Mouse (Mus musculus): Measurements from ENCODE around the gene Sardh. TPM values are rescaled to one million over a fixed set of nuclear protein-coding genes. Genes with fewer than 3 reads are reported as not detected.

Sardh gene
- 3.6 and 4.4 TPM in 2 replicates for polyA plus RNA-seq (2014; fragmentation: Nextera tagmentation; extraction: Ambion mirVana)

GRCm38 (mm10) chr2:27248211-27248610, at the start of gene Sardh:
TSS of gene Sardh (minus strand) at chr2:27248337.
- no peak within 1 kb of the TSS for H3K4me2 ChIP-seq
- 91% methylated on average over 2 of the region's 2 CpGs for WGBS
- H3K27ac ChIP-seq (ENCODE audit: low read depth, low read length), result no peak within 1 kb of the TSS
- H3K4me1 ChIP-seq (ENCODE audit: control insufficient read depth, insufficient read depth, low read length), result no peaks in the 10 kb centered on the region
- no peaks in the 10 kb centered on the region for H3K27me3 ChIP-seq (ENCODE audit: control insufficient read depth, insufficient read depth, low read length)
- ATAC-seq (ENCODE audit: low FRiP score) (no peak), DNase-seq (ENCODE audit: low spot score, missing footprints) (no peak)
- no peaks in the 10 kb centered on the region for H3K9me3 ChIP-seq (ENCODE audit: control insufficient read depth, low read length)
- H3K9ac ChIP-seq (ENCODE audit: low read length), result no peak within 1 kb of the TSS
- H3K36me3 ChIP-seq (ENCODE audit: control insufficient read depth, insufficient read depth, low read length), result no peaks in the 10 kb centered on the region
- no peak within 1 kb of the TSS for H3K4me3 ChIP-seq (ENCODE audit: low read depth, low read length)

GRCm38 (mm10) chr2:27296656-27297406, 48.7 kb upstream of the Sardh start:
- Histone ChIP-seq H3K9me3 (ENCODE audit: control insufficient read depth, low read length) (no peaks in the 10 kb centered on the region), H3K27ac (ENCODE audit: low read depth, low read length) (no peak overlapping the region), H3K36me3 (ENCODE audit: control insufficient read depth, insufficient read depth, low read length) (peaks cover 2% of the 10 kb centered on the region; the same call in 1 of the 2 replicates), H3K4me3 (ENCODE audit: low read depth, low read length) (no peak overlapping the region), H3K27me3 (ENCODE audit: control insufficient read depth, insufficient read depth, low read length) (no peaks in the 10 kb centered on the region), H3K4me2 (no peak overlapping the region), H3K9ac (ENCODE audit: low read length) (no peak overlapping the region), H3K4me1 (ENCODE audit: control insufficient read depth, insufficient read depth, low read length) (peaks cover 11% of the 10 kb centered on the region)
- ATAC-seq (ENCODE audit: low FRiP score) (no peak), DNase-seq (ENCODE audit: low spot score, missing footprints) (no peak)
- 81% methylated on average over 9 of the region's 9 CpGs for WGBS

GRCm38 (mm10) chr2:27294777-27295176, 46.6 kb upstream of the Sardh start:
- no peak overlapping the region for H3K4me3 ChIP-seq (ENCODE audit: low read depth, low read length)
- H3K9me3 ChIP-seq (ENCODE audit: control insufficient read depth, low read length), result no peaks in the 10 kb centered on the region
- H3K36me3 ChIP-seq (ENCODE audit: control insufficient read depth, insufficient read depth, low read length), result peaks cover 13% of the 10 kb centered on the region
- no peak overlapping the region for H3K4me2 ChIP-seq
- no peaks in the 10 kb centered on the region for H3K4me1 ChIP-seq (ENCODE audit: control insufficient read depth, insufficient read depth, low read length)
- no peak overlapping the region for H3K9ac ChIP-seq (ENCODE audit: low read length)
- ATAC-seq (ENCODE audit: low FRiP score) (no peak), DNase-seq (ENCODE audit: low spot score, missing footprints) (no peak)
- no peaks in the 10 kb centered on the region for H3K27me3 ChIP-seq (ENCODE audit: control insufficient read depth, insufficient read depth, low read length)
- WGBS, result 96% methylated on average over 3 of the region's 3 CpGs
- H3K27ac ChIP-seq (ENCODE audit: low read depth, low read length), result no peak overlapping the region

GRCm38 (mm10) chr2:27289019-27289418, 40.9 kb upstream of the Sardh start:
- peak overlapping the region; percentile 58 for H3K27ac ChIP-seq (ENCODE audit: low read depth, low read length)
- H3K9me3 ChIP-seq (ENCODE audit: control insufficient read depth, low read length), result no peaks in the 10 kb centered on the region
- H3K36me3 ChIP-seq (ENCODE audit: control insufficient read depth, insufficient read depth, low read length), result peaks cover 18% of the 10 kb centered on the region
- peaks cover 4% of the 10 kb centered on the region; the same call in 1 of the 2 replicates for H3K4me1 ChIP-seq (ENCODE audit: control insufficient read depth, insufficient read depth, low read length)
- no peaks in the 10 kb centered on the region for H3K27me3 ChIP-seq (ENCODE audit: control insufficient read depth, insufficient read depth, low read length)
- H3K4me2 ChIP-seq, result no peak overlapping the region
- DNase-seq (ENCODE audit: low spot score, missing footprints) (peak; percentile 98), ATAC-seq (ENCODE audit: low FRiP score) (peak; percentile 57)
- WGBS, result 18% methylated on average over 3 of the region's 3 CpGs
- H3K9ac ChIP-seq (ENCODE audit: low read length), result peak overlapping the region; percentile 41
- no peak overlapping the region for H3K4me3 ChIP-seq (ENCODE audit: low read depth, low read length)

GRCm38 (mm10) chr2:27286971-27287710, 39.0 kb upstream of the Sardh start:
- Histone ChIP-seq H3K4me1 (ENCODE audit: control insufficient read depth, insufficient read depth, low read length) (peaks cover 4% of the 10 kb centered on the region; the same call in 1 of the 2 replicates), H3K4me3 (ENCODE audit: low read depth, low read length) (no peak overlapping the region), H3K27ac (ENCODE audit: low read depth, low read length) (no peak overlapping the region), H3K36me3 (ENCODE audit: control insufficient read depth, insufficient read depth, low read length) (peaks cover 18% of the 10 kb centered on the region), H3K9ac (ENCODE audit: low read length) (0 out of 2 replicates have a peak overlapping the region, but pooled peaks have one; percentile 12), H3K9me3 (ENCODE audit: control insufficient read depth, low read length) (no peaks in the 10 kb centered on the region), H3K4me2 (no peak overlapping the region), H3K27me3 (ENCODE audit: control insufficient read depth, insufficient read depth, low read length) (no peaks in the 10 kb centered on the region)
- ATAC-seq (ENCODE audit: low FRiP score) (no peak), DNase-seq (ENCODE audit: low spot score, missing footprints) (no peak)
- WGBS, result 83% methylated on average over 7 of the region's 7 CpGs

- no peak for DNase-seq (ENCODE audit: low spot score, missing footprints)
- ATAC-seq (ENCODE audit: low FRiP score), result no peak
- Histone ChIP-seq H3K4me2 (no peak overlapping the region), H3K4me3 (ENCODE audit: low read depth, low read length) (no peak overlapping the region), H3K27ac (ENCODE audit: low read depth, low read length) (no peak overlapping the region), H3K9ac (ENCODE audit: low read length) (no peak overlapping the region), H3K4me1 (ENCODE audit: control insufficient read depth, insufficient read depth, low read length) (peaks cover 4% of the 10 kb centered on the region; the same call in 1 of the 2 replicates), H3K9me3 (ENCODE audit: control insufficient read depth, low read length) (no peaks in the 10 kb centered on the region), H3K27me3 (ENCODE audit: control insufficient read depth, insufficient read depth, low read length) (no peaks in the 10 kb centered on the region), H3K36me3 (ENCODE audit: control insufficient read depth, insufficient read depth, low read length) (peaks cover 11% of the 10 kb centered on the region; the same call in 1 of the 2 replicates)
- 62% methylated on average over 7 of the region's 7 CpGs for WGBS
Observed at GRCm38 (mm10) chr2:27284441-27284840, 36.3 kb upstream of the Sardh start.

- 86% methylated on average over 9 of the region's 9 CpGs for WGBS
Observed at GRCm38 (mm10) chr2:27281771-27282170, 33.6 kb upstream of the Sardh start.

GRCm38 (mm10) chr2:27280920-27281611, 32.9 kb upstream of the Sardh start:
- Histone ChIP-seq H3K9me3 (ENCODE audit: control insufficient read depth, low read length) (no peaks in the 10 kb centered on the region), H3K4me2 (no peak overlapping the region), H3K36me3 (ENCODE audit: control insufficient read depth, insufficient read depth, low read length) (peaks cover 11% of the 10 kb centered on the region; the same call in 1 of the 2 replicates), H3K9ac (ENCODE audit: low read length) (no peak overlapping the region), H3K27me3 (ENCODE audit: control insufficient read depth, insufficient read depth, low read length) (no peaks in the 10 kb centered on the region), H3K4me1 (ENCODE audit: control insufficient read depth, insufficient read depth, low read length) (no peaks in the 10 kb centered on the region), H3K27ac (ENCODE audit: low read depth, low read length) (no peak overlapping the region), H3K4me3 (ENCODE audit: low read depth, low read length) (no peak overlapping the region)
- DNase-seq (ENCODE audit: low spot score, missing footprints), result peak; percentile 96
- ATAC-seq (ENCODE audit: low FRiP score), result peak; percentile 55; the same call in 1 of the 2 replicates
- 75% methylated on average over 13 of the region's 13 CpGs for WGBS

More at GRCm38 (mm10) chr2:27281771-27282170, 33.6 kb upstream of the Sardh start:
- no peak overlapping the region for H3K9ac ChIP-seq (ENCODE audit: low read length)
- peaks cover 11% of the 10 kb centered on the region; the same call in 1 of the 2 replicates for H3K36me3 ChIP-seq (ENCODE audit: control insufficient read depth, insufficient read depth, low read length)
- DNase-seq (ENCODE audit: low spot score, missing footprints) (peak; percentile 74), ATAC-seq (ENCODE audit: low FRiP score) (no peak)
- H3K9me3 ChIP-seq (ENCODE audit: control insufficient read depth, low read length), result no peaks in the 10 kb centered on the region
- H3K27me3 ChIP-seq (ENCODE audit: control insufficient read depth, insufficient read depth, low read length), result no peaks in the 10 kb centered on the region
- H3K4me1 ChIP-seq (ENCODE audit: control insufficient read depth, insufficient read depth, low read length), result no peaks in the 10 kb centered on the region
- H3K4me3 ChIP-seq (ENCODE audit: low read depth, low read length), result no peak overlapping the region
- no peak overlapping the region for H3K27ac ChIP-seq (ENCODE audit: low read depth, low read length)
- H3K4me2 ChIP-seq, result no peak overlapping the region

Data from midbrain, embryonic 11.5 days (tissue).